In genomic region chr11:69088856-69089615, GRCm38 (mm10) we compare ENCODE assay signal across 8 mouse cellular contexts. TPM values are rescaled to one million over a fixed set of nuclear protein-coding genes. Genes with fewer than 3 reads are reported as not detected.
A peak's percentile ranks its signal among the peaks of the same experiment; 100 is the strongest.
DNase-seq lines count a peak whose midpoint lies in the region; ATAC-seq lines count a peak whose summit lies in the region.

No protein-coding gene starts in this region.

- no peaks in the 10 kb centered on the region for H3K27me3 ChIP-seq in embryonic facial prominence, embryonic 15.5 days
- H3K27me3 ChIP-seq in intestine, embryonic 15.5 days (replicated peaks): no peaks in the 10 kb centered on the region
- no peaks in the 10 kb centered on the region for H3K27me3 ChIP-seq in midbrain, embryonic 15.5 days (replicated peaks)

- 10% methylated on average over 25 of the region's 25 CpGs for WGBS in embryonic facial prominence, embryonic 15.5 days
- 9% methylated on average over 25 of the region's 25 CpGs for WGBS in intestine, embryonic 15.5 days
- 12% methylated on average over 25 of the region's 25 CpGs for WGBS in midbrain, embryonic 15.5 days

- peak; percentile 9 for ATAC-seq in CD4-positive, CD25-positive, alpha-beta regulatory T cell, adult 4 months
- ATAC-seq in embryonic facial prominence, embryonic 15.5 days (ENCODE audit: insufficient number of reproducible peaks, low FRiP score, low TSS enrichment, low read depth): 0 out of 2 replicates have a peak, but pooled peaks have one; percentile 12
- ATAC-seq in intestine, embryonic 15.5 days: peak; percentile 42
- peak; percentile 31 for ATAC-seq in midbrain, embryonic 15.5 days (replicated peaks)

- H3K9ac ChIP-seq in embryonic facial prominence, embryonic 15.5 days: peak overlapping the region; percentile 100
- peak overlapping the region; percentile 100 for H3K9ac ChIP-seq in intestine, embryonic 15.5 days
- peak overlapping the region; percentile 98 for H3K9ac ChIP-seq in midbrain, embryonic 15.5 days

- H3K4me2 ChIP-seq in embryonic facial prominence, embryonic 15.5 days (replicated peaks): peak overlapping the region; percentile 86
- H3K4me2 ChIP-seq in intestine, embryonic 15.5 days (replicated peaks): peak overlapping the region; percentile 85
- peak overlapping the region; percentile 95 for H3K4me2 ChIP-seq in midbrain, embryonic 15.5 days

- peak overlapping the region; percentile 96 for H3K4me3 ChIP-seq in embryonic facial prominence, embryonic 15.5 days (replicated peaks)
- H3K4me3 ChIP-seq in intestine, embryonic 15.5 days (replicated peaks): peak overlapping the region; percentile 99
- H3K4me3 ChIP-seq in midbrain, embryonic 15.5 days: peak overlapping the region; percentile 66

- peak; percentile 68 for DNase-seq in kidney, adult 18-20 months
- no peak for DNase-seq in kidney, adult 8-10 months
- no peak for DNase-seq in urinary bladder, postnatal 36 days (ENCODE audit: low spot score in 2 of 2)
- no peak for DNase-seq in thymus, postnatal 0 days (ENCODE audit: low spot score)

- no peaks in the 10 kb centered on the region for H3K9me3 ChIP-seq in embryonic facial prominence, embryonic 15.5 days (replicated peaks)
- H3K9me3 ChIP-seq in intestine, embryonic 15.5 days: no peaks in the 10 kb centered on the region
- no peaks in the 10 kb centered on the region for H3K9me3 ChIP-seq in midbrain, embryonic 15.5 days

- peaks cover 32% of the 10 kb centered on the region for H3K36me3 ChIP-seq in embryonic facial prominence, embryonic 15.5 days
- H3K36me3 ChIP-seq in intestine, embryonic 15.5 days: peaks cover 3% of the 10 kb centered on the region; the same call in 1 of the 2 replicates
- H3K36me3 ChIP-seq in midbrain, embryonic 15.5 days (replicated peaks): peaks cover 9% of the 10 kb centered on the region; the same call in 1 of the 2 replicates

- H3K27ac ChIP-seq in embryonic facial prominence, embryonic 15.5 days (replicated peaks): peak overlapping the region; percentile 93
- peak overlapping the region; percentile 93 for H3K27ac ChIP-seq in intestine, embryonic 15.5 days
- H3K27ac ChIP-seq in midbrain, embryonic 15.5 days: peak overlapping the region; percentile 91

- H3K4me1 ChIP-seq in embryonic facial prominence, embryonic 15.5 days: peaks cover 39% of the 10 kb centered on the region
- peaks cover 30% of the 10 kb centered on the region for H3K4me1 ChIP-seq in intestine, embryonic 15.5 days (replicated peaks)
- H3K4me1 ChIP-seq in midbrain, embryonic 15.5 days: peaks cover 38% of the 10 kb centered on the region

RNA-seq across cellular contexts. Expression of gene Vamp2, which starts 0.7 kb away (rescaled TPM):
- polyA plus RNA-seq in CD4-positive, CD25-positive, alpha-beta regulatory T cell, adult 4 months (2017; shearing (Covaris generic)): 10 to 100 TPM; 26.0 to 35.9 TPM
- 111 and 149 TPM in 2 replicates for polyA plus RNA-seq in embryonic facial prominence, embryonic 15.5 days (2015; fragmentation: Nextera tagmentation; extraction: Ambion mirVana)
- polyA plus RNA-seq in intestine, embryonic 15.5 days (2015; fragmentation: Nextera tagmentation; extraction: Ambion mirVana): 61.8 and 64.2 TPM in 2 replicates
- 319 and 333 TPM in 2 replicates for polyA plus RNA-seq in midbrain, embryonic 15.5 days (2015; fragmentation: Nextera tagmentation; extraction: Ambion mirVana)
- polyA plus RNA-seq in thymus, postnatal 0 days (2015; fragmentation: Nextera tagmentation; extraction: Ambion mirVana): 35.9 and 38.5 TPM in 2 replicates

RNA-seq across cellular contexts. Expression of gene Per1, which starts 6.0 kb away (rescaled TPM):
- 1 to 10 TPM; 4.5 to 6.6 TPM for polyA plus RNA-seq in CD4-positive, CD25-positive, alpha-beta regulatory T cell, adult 4 months (2017; shearing (Covaris generic))
- polyA plus RNA-seq in embryonic facial prominence, embryonic 15.5 days (2015; fragmentation: Nextera tagmentation; extraction: Ambion mirVana): 29.6 and 34.4 TPM in 2 replicates
- 11.9 and 15.6 TPM in 2 replicates for polyA plus RNA-seq in intestine, embryonic 15.5 days (2015; fragmentation: Nextera tagmentation; extraction: Ambion mirVana)
- polyA plus RNA-seq in midbrain, embryonic 15.5 days (2015; fragmentation: Nextera tagmentation; extraction: Ambion mirVana): 11.3 and 12.3 TPM in 2 replicates
- 3.5 and 4.7 TPM in 2 replicates for polyA plus RNA-seq in thymus, postnatal 0 days (2015; fragmentation: Nextera tagmentation; extraction: Ambion mirVana)

RNA-seq across cellular contexts. Expression of gene Tmem107, which starts 18.4 kb away (rescaled TPM):
- 1 to 10 TPM; 2.4 to 4.2 TPM for polyA plus RNA-seq in CD4-positive, CD25-positive, alpha-beta regulatory T cell, adult 4 months (2017; shearing (Covaris generic))
- polyA plus RNA-seq in embryonic facial prominence, embryonic 15.5 days (2015; fragmentation: Nextera tagmentation; extraction: Ambion mirVana): 102 and 137 TPM in 2 replicates
- polyA plus RNA-seq in intestine, embryonic 15.5 days (2015; fragmentation: Nextera tagmentation; extraction: Ambion mirVana): 43.7 and 47.6 TPM in 2 replicates
- polyA plus RNA-seq in midbrain, embryonic 15.5 days (2015; fragmentation: Nextera tagmentation; extraction: Ambion mirVana): 33.5 and 37.7 TPM in 2 replicates
- polyA plus RNA-seq in thymus, postnatal 0 days (2015; fragmentation: Nextera tagmentation; extraction: Ambion mirVana): 29.8 and 33.2 TPM in 2 replicates

RNA-seq across cellular contexts. Expression of gene Borcs6, which starts 29.5 kb away (rescaled TPM):
- 1 to 10 TPM; 1.0 to 1.4 TPM for polyA plus RNA-seq in CD4-positive, CD25-positive, alpha-beta regulatory T cell, adult 4 months (2017; shearing (Covaris generic))
- polyA plus RNA-seq in embryonic facial prominence, embryonic 15.5 days (2015; fragmentation: Nextera tagmentation; extraction: Ambion mirVana): 14.9 and 15.7 TPM in 2 replicates
- polyA plus RNA-seq in intestine, embryonic 15.5 days (2015; fragmentation: Nextera tagmentation; extraction: Ambion mirVana): 8.6 and 8.9 TPM in 2 replicates
- 20.5 and 21.2 TPM in 2 replicates for polyA plus RNA-seq in midbrain, embryonic 15.5 days (2015; fragmentation: Nextera tagmentation; extraction: Ambion mirVana)
- 9.8 and 12.4 TPM in 2 replicates for polyA plus RNA-seq in thymus, postnatal 0 days (2015; fragmentation: Nextera tagmentation; extraction: Ambion mirVana)

RNA-seq across cellular contexts. Expression of gene Hes7, which starts 31.2 kb away (rescaled TPM):
- not detected for polyA plus RNA-seq in CD4-positive, CD25-positive, alpha-beta regulatory T cell, adult 4 months (2017; shearing (Covaris generic))
- polyA plus RNA-seq in embryonic facial prominence, embryonic 15.5 days (2015; fragmentation: Nextera tagmentation; extraction: Ambion mirVana): 0.55 and 0.64 TPM in 2 replicates
- polyA plus RNA-seq in intestine, embryonic 15.5 days (2015; fragmentation: Nextera tagmentation; extraction: Ambion mirVana): 0.62 and 0.70 TPM in 2 replicates
- polyA plus RNA-seq in midbrain, embryonic 15.5 days (2015; fragmentation: Nextera tagmentation; extraction: Ambion mirVana): 0.86 and 0.89 TPM in 2 replicates
- polyA plus RNA-seq in thymus, postnatal 0 days (2015; fragmentation: Nextera tagmentation; extraction: Ambion mirVana): 0.39 and 0.71 TPM in 2 replicates
